Mouse (Mus musculus) lung, adult 2 months (tissue): ENCODE data around the gene Ing2.

Source experiments
- CTCF ChIP-seq: fragments of 200-500 bp; IDR thresholded peaks from 2 replicates; pipeline ENCODE4 v1.5.1; 2011; ENCODE audit warnings: mild to moderate bottlenecking, low read length, control low read depth; ENCODE audit not compliant: insufficient read depth
- POLR2A ChIP-seq: fragments of 200-500 bp; IDR thresholded peaks from 2 replicates; pipeline ENCODE4 v1.6.1; 2011; ENCODE audit warnings: low read depth, mild to moderate bottlenecking, control low read depth, low read length, borderline replicate concordance; ENCODE audit errors: extremely low read depth

DNA sequence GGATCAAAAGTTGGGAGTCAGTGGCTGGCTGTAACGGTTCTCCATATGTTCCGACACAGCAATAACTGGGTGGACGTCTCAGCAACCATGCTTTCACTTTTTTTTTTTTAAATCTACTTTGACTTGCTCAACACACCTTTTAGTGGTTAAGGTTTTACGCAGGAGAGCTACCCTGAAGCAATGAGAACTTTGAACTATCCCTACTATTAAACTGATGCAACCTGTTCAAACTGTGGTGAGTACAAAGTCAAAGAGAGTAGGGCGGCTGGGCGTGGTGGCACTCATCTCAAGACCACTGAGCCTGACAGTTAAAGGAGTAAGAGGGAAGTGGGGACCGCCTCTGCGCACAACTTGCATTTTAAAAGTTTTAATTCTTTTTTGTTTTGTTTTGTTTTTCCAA lies 31.4 kb upstream of the Ing2 start:
- TF ChIP-seq CTCF, result no peak
- no peak for TF ChIP-seq POLR2A
